Mouse (Mus musculus) hematopoietic stem cell, adult 5-6 weeks (primary cell): Measurements from ENCODE around the gene Lamb2. TPM values are rescaled to one million over a fixed set of nuclear protein-coding genes. Genes with fewer than 3 reads are reported as not detected.

ENCODE experiments used
- ATAC-seq, 2 experiments: fragments of 125-278 bp in 1 of 2; replicated peaks in 1 of 2; 2 replicates each; pipeline ENCODE4 v1.8.0; 2016 to 2017; ENCODE audit warnings: inconsistent platforms in 2 of 2, mild to moderate bottlenecking in 2 of 2, moderate number of reproducible peaks in 2 of 2, low read depth in 1 of 2, moderate TSS enrichment in 1 of 2; ENCODE audit not compliant: low FRiP score in 2 of 2, poor library complexity in 2 of 2, severe bottlenecking in 2 of 2, insufficient read depth in 1 of 2, low TSS enrichment in 1 of 2
- total RNA-seq: library from RNA; stranded (forward); fragments of 172-1452, 232-1000 nt; gene quantifications from 2 replicates; pipeline ENCODE4 v1.2.3, GENCODE M21; 2017

Lamb2 gene
- total RNA-seq = 1.8 and 6.4 TPM in 2 replicates

GRCm38 (mm10) chr9:108479721-108480351, at the start of gene Lamb2:
Gene Lamb2, plus strand, starts transcription at chr9:108479736.
- ATAC-seq = 0 out of 4 replicates have a peak, but pooled peaks have one; percentile 11 to 12

DNA sequence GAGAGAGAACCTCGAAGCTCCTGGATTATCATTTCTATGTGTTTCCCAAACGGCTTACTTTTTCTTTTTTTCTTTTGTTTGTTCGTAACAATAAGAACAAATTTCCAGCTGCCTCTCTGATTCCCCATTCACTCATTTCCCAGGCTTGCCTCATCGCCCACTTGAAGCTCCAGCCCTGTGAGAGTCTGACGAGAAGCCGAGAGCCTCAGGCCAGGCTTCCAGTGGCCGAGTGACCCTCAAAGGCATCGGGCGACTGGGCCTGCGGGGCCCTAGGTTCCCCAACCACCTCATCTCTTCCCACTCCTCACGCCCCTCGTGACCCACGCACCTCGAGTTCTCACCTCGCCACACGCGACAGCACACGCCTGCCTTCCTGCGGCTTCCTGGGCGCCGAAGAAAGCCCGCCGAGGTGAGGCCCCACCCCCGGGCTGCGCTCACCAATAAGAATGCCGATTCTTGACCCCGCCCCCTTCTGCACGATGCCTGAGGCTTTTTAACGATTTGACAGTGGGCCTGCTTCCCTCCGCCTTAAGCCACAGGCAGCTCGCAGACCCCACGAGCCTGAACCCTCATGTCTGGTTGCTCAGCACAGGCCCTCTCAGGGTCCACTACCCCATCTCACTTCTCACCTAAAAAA, 48.0 kb upstream of the Lamb2 start:
- peak in 1 of 2 experiments; percentile 53; a peak in 2 of 4 replicates for ATAC-seq

- no peak for ATAC-seq
Observed at GRCm38 (mm10) chr9:108436182-108436581, 43.4 kb upstream of the Lamb2 start, which contains the start of gene BC048562. Gene BC048562, plus strand, starts transcription at chr9:108436482.

GRCm38 (mm10) chr9:108439176-108439575, 40.4 kb upstream of the Lamb2 start:
- no peak for ATAC-seq

DNA sequence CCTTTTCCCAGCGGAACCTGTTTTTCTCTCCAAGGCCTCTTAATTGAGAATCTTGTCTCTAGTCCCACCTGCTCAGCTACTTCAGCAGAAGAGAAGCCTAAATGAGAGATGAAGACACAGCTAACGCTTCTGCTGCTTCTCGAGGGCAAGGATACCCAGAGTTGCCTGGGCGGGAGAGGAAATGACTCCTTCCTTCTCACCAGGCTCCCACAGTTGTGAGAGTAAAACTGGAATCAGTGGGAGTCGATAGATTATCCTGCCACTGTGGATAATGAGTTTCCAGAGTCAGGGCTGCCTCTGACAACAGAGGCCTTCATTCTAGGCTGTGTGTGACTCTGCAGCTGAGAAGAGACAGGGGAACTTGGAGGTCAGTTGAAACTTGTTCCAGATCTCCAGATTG, 39.1 kb upstream of the Lamb2 start:
- no peak for ATAC-seq

DNA sequence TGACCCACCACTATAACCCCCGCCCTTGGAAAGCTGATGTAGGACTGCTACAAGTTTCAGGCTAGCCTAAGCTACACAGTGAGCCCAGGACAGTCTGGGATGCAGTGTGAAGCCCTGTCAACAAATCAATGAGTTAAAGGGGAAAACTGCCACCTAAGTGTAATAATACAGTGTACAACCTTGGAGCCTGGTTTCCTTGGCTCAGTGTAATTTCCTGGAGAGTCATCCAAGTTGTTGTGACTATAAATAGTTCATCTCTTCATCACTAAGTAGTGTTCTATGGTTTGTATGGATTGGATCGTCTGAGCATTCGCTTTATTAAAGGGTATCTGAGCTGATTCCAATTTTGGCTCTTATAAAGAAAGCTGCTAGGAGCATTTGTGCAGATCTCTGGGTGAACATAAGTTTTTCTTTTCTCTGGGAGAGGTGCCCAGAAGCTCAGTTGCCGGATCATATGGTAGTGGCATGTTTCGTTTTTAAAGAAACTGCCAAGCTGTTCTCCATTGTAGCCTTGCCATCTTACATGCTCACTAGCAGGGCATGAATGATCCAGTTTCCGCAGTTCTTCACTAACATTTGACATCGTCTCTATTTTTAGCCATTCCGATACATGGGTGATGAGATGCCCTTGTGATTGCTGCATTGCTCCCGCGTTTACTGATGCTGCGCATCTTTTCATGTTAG, 38.2 kb upstream of the Lamb2 start:
- no peak for ATAC-seq

DNA sequence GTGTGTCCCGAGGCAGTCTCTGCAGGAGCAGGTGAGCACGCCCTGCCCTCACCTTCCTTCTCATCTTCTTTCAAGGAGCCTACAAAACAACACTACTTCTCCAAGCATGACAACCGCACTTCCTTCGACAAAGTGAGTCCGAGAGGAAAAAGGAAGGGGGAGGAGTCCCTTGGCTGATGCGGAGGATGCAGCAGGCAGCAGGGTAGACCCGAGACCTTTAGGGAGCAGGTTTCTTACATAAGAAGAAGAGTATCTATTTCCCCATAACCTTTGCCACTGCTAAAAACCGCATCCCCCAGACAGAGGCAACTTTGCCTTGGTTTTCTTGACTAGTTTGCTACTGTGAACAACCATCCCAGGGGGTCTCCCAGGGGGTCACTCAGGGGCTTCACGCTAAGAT, 34.4 kb upstream of the Lamb2 start:
- ATAC-seq = peak; percentile 29 to 44; a peak in 2 of 4 replicates

- ATAC-seq = no peak
Observed at GRCm38 (mm10) chr9:108449860-108450259, 29.7 kb upstream of the Lamb2 start.

DNA sequence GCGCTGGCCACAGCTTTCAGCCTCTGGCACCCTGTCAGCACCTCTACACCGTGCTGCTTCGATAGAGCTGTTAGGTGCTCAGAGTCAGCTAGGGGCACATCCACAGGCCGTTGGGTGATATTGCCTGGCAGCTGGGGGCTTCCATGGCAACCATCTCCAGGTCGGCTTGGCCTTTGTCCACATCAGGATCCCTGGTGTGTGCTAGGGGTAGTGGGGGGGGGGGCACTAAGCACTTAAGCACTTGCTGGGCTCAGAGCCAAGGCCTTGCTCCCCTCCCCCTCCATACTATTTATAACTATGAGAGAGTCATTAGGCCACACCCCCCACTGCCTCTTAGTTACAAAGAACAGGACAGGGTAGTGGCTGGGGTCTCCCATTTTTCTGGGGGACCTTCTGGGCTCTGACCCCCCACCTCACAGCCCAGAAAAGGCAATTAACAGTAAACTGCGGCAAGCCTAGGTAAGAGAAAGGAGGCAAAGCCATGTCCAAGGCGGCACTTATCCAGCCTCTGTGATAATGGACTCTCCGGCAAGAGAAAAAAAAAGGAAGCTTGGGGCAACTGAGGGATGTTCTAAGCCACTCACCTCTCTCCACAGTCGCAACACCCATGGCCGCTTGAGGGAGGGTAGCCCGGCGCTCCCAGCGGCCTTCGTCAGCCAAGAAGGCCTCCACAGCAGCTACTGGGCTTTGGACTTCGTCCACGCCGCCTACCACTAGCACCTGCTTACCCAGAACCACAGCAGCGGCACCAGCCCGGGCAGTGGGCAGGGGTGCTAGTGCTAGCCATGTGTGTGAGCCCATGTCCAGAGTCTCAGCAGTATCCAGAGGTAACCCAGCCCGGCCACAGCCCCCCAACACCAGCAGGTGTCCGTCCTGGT, 29.0 kb upstream of the Lamb2 start:
- no peak for ATAC-seq

- ATAC-seq = no peak
Observed at GRCm38 (mm10) chr9:108451170-108451493, 28.4 kb upstream of the Lamb2 start.

GRCm38 (mm10) chr9:108451519-108452160, 27.9 kb upstream of the Lamb2 start:
- ATAC-seq = no peak

- ATAC-seq = peak; percentile 85 to 88
Observed at GRCm38 (mm10) chr9:108452291-108452906, 27.1 kb upstream of the Lamb2 start.

DNA sequence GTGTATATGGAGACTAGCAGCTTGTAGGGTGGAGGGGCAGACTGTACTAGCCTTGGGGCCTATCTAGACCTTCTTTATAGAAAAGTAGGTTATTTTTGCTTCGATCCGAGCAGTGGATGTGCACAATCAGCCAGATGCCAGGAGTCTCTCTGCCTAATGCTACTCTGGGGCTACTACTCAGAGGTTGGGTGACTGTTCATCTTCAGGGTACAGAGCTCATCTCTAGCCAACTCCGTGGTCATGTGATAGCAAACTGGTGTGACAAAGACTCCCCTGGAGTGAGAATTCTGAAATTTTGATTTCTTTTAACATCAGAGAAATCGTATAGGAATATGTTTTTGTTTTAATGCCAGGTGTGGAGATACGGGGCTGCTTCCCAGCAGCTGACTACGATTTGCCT, 26.6 kb upstream of the Lamb2 start:
- no peak; a peak in 1 of 4 replicates for ATAC-seq

GRCm38 (mm10) chr9:108453458-108453857, 26.1 kb upstream of the Lamb2 start:
- no peak for ATAC-seq

- ATAC-seq = no peak
Observed at GRCm38 (mm10) chr9:108454429-108454828, 25.1 kb upstream of the Lamb2 start.

GRCm38 (mm10) chr9:108455747-108456571, 23.6 kb upstream of the Lamb2 start:
- no peak for ATAC-seq
